Mouse (Mus musculus): ENCODE data around the gene Krt90.

GRCm38 (mm10) chr15:101562850-101563249 is at the start of gene Krt90:
- TF ChIP-seq CTCF (IDR thresholded peaks at IDR 0.05; ENCODE audit: low read depth): no peak
- no peak for TF ChIP-seq EP300 (IDR thresholded peaks at IDR 0.05; ENCODE audit: low read depth)

Measured in liver, embryonic 14.5 days (tissue).